Mouse (Mus musculus): Measurements from ENCODE around the gene Cgrrf1.
"Not testable (repeated sequence)": the region's sequence is repeated elsewhere in the genome, so short reads cannot be mapped to it uniquely, and the experiment has no call there.

GRCm38 (mm10) chr14:46819961-46820360 lies 12.0 kb upstream of the Cgrrf1 start:
- not testable (repeated sequence) for TF ChIP-seq ZNF384 (IDR thresholded peaks at IDR 0.05; ENCODE audit: low read depth, low read length); MAFK (IDR thresholded peaks at IDR 0.05; ENCODE audit: insufficient read depth, low read depth, low read length); CHD2 (IDR thresholded peaks at IDR 0.05; ENCODE audit: low read depth, low read length); HCFC1 (IDR thresholded peaks at IDR 0.05; ENCODE audit: borderline replicate concordance, insufficient read depth, low read length)
